Mouse (Mus musculus): ENCODE data around the gene Gnpat.

Gene Gnpat

GRCm38 (mm10) chr8:124937293-124937692 is 74.5 kb downstream of the Gnpat start:
- no peak for DNase-seq (ENCODE audit: low spot score in 2 of 2)

Data from right cerebral cortex, postnatal 36 days (tissue).